Mouse (Mus musculus) C2C12 (cell line): ENCODE data around the gene Gm45140.

Experiments
- CEBPB ChIP-seq: IDR thresholded peaks from one replicate; pipeline ENCODE4 v1.6.1; 2011; ENCODE audit warnings: low read depth, mild to moderate bottlenecking, control low read depth, moderate library complexity
- CTCF ChIP-seq: IDR thresholded peaks from one replicate; pipeline ENCODE4 v1.5.1; 2011; ENCODE audit not compliant: control insufficient read depth, insufficient read depth, insufficient read length
- USF1 ChIP-seq: IDR thresholded peaks from one replicate; pipeline ENCODE4 v1.6.1; 2011; ENCODE audit warnings: low read depth, mild to moderate bottlenecking, control low read depth, moderate library complexity

DNA sequence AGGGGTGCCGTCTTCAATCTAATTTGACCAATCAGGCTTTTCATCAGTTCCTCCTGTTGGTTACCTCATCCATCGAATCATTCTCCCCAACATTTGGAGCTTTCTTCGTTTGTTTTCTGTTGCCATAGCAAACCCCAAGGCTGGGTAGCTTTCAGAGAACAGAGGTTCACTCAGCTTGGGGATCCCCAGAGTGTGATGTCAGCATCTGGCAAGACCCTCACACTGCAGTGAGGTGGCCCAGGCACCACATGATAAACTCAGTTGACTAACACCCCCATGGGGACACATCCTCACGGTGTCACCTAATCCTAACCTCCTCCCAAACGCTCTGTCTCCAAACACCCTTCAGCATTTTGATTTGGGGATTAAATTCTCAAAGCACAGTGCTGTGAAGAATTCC lies 92.3 kb downstream of the Gm45140 start:
- TF ChIP-seq CTCF = no peak
- no peak for TF ChIP-seq CEBPB
- TF ChIP-seq USF1 = no peak
